Mouse (Mus musculus) induced T-regulatory cell, adult 2 months (primary cell): ENCODE measurements around the gene Abcb4.
A peak's percentile ranks its signal among the peaks of the same experiment; 100 is the strongest.
"Not testable (repeated sequence)": the region's sequence is repeated elsewhere in the genome, so short reads cannot be mapped to it uniquely, and the experiment has no call there.

Experiments used
- DNase-seq: peaks from one replicate; pipeline ENCODE4 v3.0.0-alpha.2; 2012; ENCODE audit warnings: low read depth

Abcb4 gene

GRCm38 (mm10) chr5:8893300-8894103 lies at the start of gene Abcb4:
Abcb4 (plus strand) TSS chr5:8893717.
- peak; percentile 54 for DNase-seq

GRCm38 (mm10) chr5:8848607-8849575 lies 44.6 kb upstream of the Abcb4 start:
- not testable (repeated sequence) for DNase-seq

- DNase-seq: no peak
These were observed 42.7 kb upstream of the Abcb4 start for GRCm38 (mm10) chr5:8850851-8851250.

- no peak for DNase-seq
These were observed 36.3 kb upstream of the Abcb4 start for GRCm38 (mm10) chr5:8857201-8857600.

- DNase-seq: no peak
These were observed 31.7 kb upstream of the Abcb4 start for GRCm38 (mm10) chr5:8861811-8862210.

- DNase-seq: peak; percentile 22
These were observed 29.8 kb upstream of the Abcb4 start for GRCm38 (mm10) chr5:8863580-8864337.

GRCm38 (mm10) chr5:8865630-8866029 lies 27.9 kb upstream of the Abcb4 start:
- DNase-seq: not testable (repeated sequence)

- DNase-seq: no peak
These were observed 27.2 kb upstream of the Abcb4 start for GRCm38 (mm10) chr5:8866366-8866765.

- DNase-seq: peak; percentile 38
These were observed 25.5 kb upstream of the Abcb4 start for GRCm38 (mm10) chr5:8868019-8868418.

- DNase-seq: no peak
These were observed 20.3 kb upstream of the Abcb4 start for GRCm38 (mm10) chr5:8872979-8873915.

- DNase-seq: no peak
These were observed 16.4 kb upstream of the Abcb4 start for GRCm38 (mm10) chr5:8877086-8877485.

GRCm38 (mm10) chr5:8877800-8878199 lies 15.7 kb upstream of the Abcb4 start:
- no peak for DNase-seq

GRCm38 (mm10) chr5:8885837-8886236 lies 7.7 kb upstream of the Abcb4 start:
- DNase-seq: no peak

GRCm38 (mm10) chr5:8894104-8894425 lies 548 bp downstream of the Abcb4 start:
- no peak for DNase-seq

- DNase-seq: no peak
These were observed 1.3 kb downstream of the Abcb4 start for GRCm38 (mm10) chr5:8894641-8895490.

GRCm38 (mm10) chr5:8896198-8896597 lies 2.7 kb downstream of the Abcb4 start:
- peak; percentile 3 for DNase-seq

GRCm38 (mm10) chr5:8898246-8898645 lies 4.7 kb downstream of the Abcb4 start:
- no peak for DNase-seq

GRCm38 (mm10) chr5:8901001-8901400 lies 7.5 kb downstream of the Abcb4 start:
- DNase-seq: no peak

GRCm38 (mm10) chr5:8902141-8902817 lies 8.8 kb downstream of the Abcb4 start:
- no peak for DNase-seq

- DNase-seq: no peak
These were observed 11.0 kb downstream of the Abcb4 start for GRCm38 (mm10) chr5:8904539-8904938.
